Mouse (Mus musculus) ES-E14 (cell line): ENCODE data around the gene Map7d3. TPM values are rescaled to one million over a fixed set of nuclear protein-coding genes. Genes with fewer than 3 reads are reported as not detected.

ENCODE experiments used
- DNase-seq: peaks from one replicate; pipeline ENCODE4 v3.0.0-alpha.2; 2013; ENCODE audit warnings: low read depth, low spot score
- H3K27ac ChIP-seq: 2 replicates; pipeline ENCODE4 v1.5.1; 2012; ENCODE audit warnings: low read depth, mild to moderate bottlenecking, low read length, moderate library complexity, mixed read lengths; ENCODE audit not compliant: poor library complexity, insufficient read depth, severe bottlenecking
- H3K36me3 ChIP-seq: 2 replicates; pipeline ENCODE4 v1.6.1; 2012; ENCODE audit warnings: mild to moderate bottlenecking, low read length, moderate library complexity, mixed read lengths; ENCODE audit not compliant: control insufficient read depth, poor library complexity, insufficient read depth, severe bottlenecking
- H3K4me1 ChIP-seq, 2 experiments: fragments of 150-350 bp in 1 of 2; sonication (generic) in 1 of 2; 2 replicates each; pipeline ENCODE4 v1.6.1; 2012; ENCODE audit warnings: low read length in 2 of 2, mild to moderate bottlenecking in 1 of 2, mixed read lengths in 1 of 2; ENCODE audit not compliant: control insufficient read depth in 2 of 2, insufficient read depth in 2 of 2, poor library complexity in 1 of 2
- H3K4me3 ChIP-seq, 2 experiments: fragments of 150-350 bp in 1 of 2; sonication (generic) in 1 of 2; 2 replicates each; pipeline ENCODE4 v1.5.1; 2012; ENCODE audit warnings: low read length in 2 of 2, low read depth in 1 of 2, mild to moderate bottlenecking in 1 of 2, mixed read lengths in 1 of 2; ENCODE audit not compliant: insufficient read depth in 1 of 2, poor library complexity in 1 of 2, severe bottlenecking in 1 of 2
- H3K9ac ChIP-seq: 2 replicates; pipeline ENCODE4 v1.6.1; 2012; ENCODE audit warnings: low read depth, mild to moderate bottlenecking, low read length, mixed read lengths; ENCODE audit not compliant: poor library complexity, insufficient read depth, severe bottlenecking
- H3K9me3 ChIP-seq: fragments of 150-350 bp; sonication (generic); 2 replicates; pipeline ENCODE4 v1.6.1; 2012; ENCODE audit warnings: low read depth, mild to moderate bottlenecking, low read length; ENCODE audit not compliant: control insufficient read depth, insufficient read depth
- CHD2 ChIP-seq: IDR thresholded peaks from 2 replicates; pipeline ENCODE4 v1.6.1; 2014; ENCODE audit warnings: mild to moderate bottlenecking, low read depth, low read length, inconsistent platforms
- HCFC1 ChIP-seq: IDR thresholded peaks from 2 replicates; pipeline ENCODE4 v1.6.1; 2012; ENCODE audit warnings: low read length, inconsistent platforms, borderline replicate concordance; ENCODE audit not compliant: insufficient read depth
- MAFK ChIP-seq: IDR thresholded peaks from 2 replicates; pipeline ENCODE4 v1.6.1; 2014; ENCODE audit warnings: mild to moderate bottlenecking, low read depth, low read length, inconsistent platforms; ENCODE audit not compliant: insufficient read depth
- ZC3H11A ChIP-seq: IDR thresholded peaks from 2 replicates; pipeline ENCODE4 v1.6.1; 2012; ENCODE audit warnings: low read depth, mild to moderate bottlenecking, inconsistent platforms, low read length, borderline replicate concordance
- ZNF384 ChIP-seq: IDR thresholded peaks from 2 replicates; pipeline ENCODE4 v1.6.1; 2012; ENCODE audit warnings: low read depth, low read length, inconsistent platforms
- in situ Hi-C, 2 experiments: fragments of 600-800 bp; cut with MboI; formaldehyde crosslinking; loops; one replicate each; pipeline ENCODE4 v1.15.1; 2025; ENCODE audit warnings: low sequenced_read_pairs in 2 of 2, inconsistent platforms in 1 of 2; ENCODE audit not compliant: unreplicated experiment in 2 of 2
- total RNA-seq: library from RNA; depleted of rRNA; stranded (reverse); fragments of 300-350 nt; gene quantifications from 2 replicates; pipeline ENCODE4 v1.2.3, GENCODE M21; 2012

The Map7d3 gene
- total RNA-seq, 1 experiment, result 2.8 TPM

DNA sequence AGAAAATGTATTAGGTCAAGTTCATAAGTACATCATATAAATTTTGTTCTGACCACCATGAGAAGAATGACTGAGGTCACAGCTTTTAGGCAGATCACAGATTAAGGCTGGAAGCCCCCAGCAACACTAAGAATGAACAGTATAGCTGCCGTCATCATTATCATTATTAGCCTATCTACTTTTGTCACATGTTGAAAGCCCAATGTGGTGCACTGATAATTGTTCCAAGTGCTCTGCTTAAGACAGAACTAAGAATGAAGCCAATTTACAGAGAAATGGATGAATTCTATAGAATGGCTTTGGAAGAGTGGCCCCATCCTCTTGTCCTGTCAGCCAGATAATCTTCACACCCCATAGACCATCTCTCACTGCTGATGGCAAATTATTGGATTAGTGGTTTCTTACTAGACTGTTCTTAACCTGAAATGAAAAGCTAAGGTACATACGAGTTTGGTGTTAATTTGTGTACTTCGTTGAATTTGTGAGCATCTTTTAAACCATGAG is 61.8 kb downstream of the Map7d3 start:
- Histone ChIP-seq H3K36me3 (no peaks in the 10 kb centered on the region), H3K4me3 (no peak overlapping the region), H3K9ac (no peak overlapping the region), H3K4me1 (no peaks in the 10 kb centered on the region), H3K9me3 (no peaks in the 10 kb centered on the region), H3K27ac (no peak overlapping the region)
- in situ Hi-C loops, result no loop called here
- no peak for TF ChIP-seq CHD2
- TF ChIP-seq MAFK, result no peak
- no peak for TF ChIP-seq ZNF384
- no peak for TF ChIP-seq ZC3H11A
- no peak for TF ChIP-seq HCFC1
- DNase-seq, result no peak

DNA sequence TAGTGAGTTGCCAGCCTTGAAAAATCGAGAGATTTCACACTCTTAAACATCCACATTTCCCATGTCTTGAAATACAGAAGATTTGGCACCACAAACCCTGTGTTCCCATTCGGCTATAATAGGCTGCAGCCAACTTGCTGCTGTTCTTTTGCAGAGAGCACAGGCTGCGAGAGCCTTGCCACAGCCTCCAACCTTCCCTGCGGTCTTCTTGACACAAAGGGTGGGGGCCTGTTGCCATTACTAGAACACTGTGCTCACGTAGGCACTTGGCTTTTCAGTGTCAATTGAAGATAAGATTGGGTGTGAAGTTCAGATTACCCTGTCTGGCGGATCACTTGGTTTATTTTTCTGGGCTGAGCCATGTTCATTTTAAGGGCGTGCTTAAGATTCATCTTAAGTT is 65.8 kb downstream of the Map7d3 start:
- Histone ChIP-seq H3K4me3 (no peak overlapping the region), H3K27ac (no peak overlapping the region), H3K36me3 (no peaks in the 10 kb centered on the region), H3K4me1 (no peaks in the 10 kb centered on the region), H3K9ac (no peak overlapping the region), H3K9me3 (no peaks in the 10 kb centered on the region)
- in situ Hi-C loops, result no loop called here
- no peak for TF ChIP-seq HCFC1
- DNase-seq, result no peak

DNA sequence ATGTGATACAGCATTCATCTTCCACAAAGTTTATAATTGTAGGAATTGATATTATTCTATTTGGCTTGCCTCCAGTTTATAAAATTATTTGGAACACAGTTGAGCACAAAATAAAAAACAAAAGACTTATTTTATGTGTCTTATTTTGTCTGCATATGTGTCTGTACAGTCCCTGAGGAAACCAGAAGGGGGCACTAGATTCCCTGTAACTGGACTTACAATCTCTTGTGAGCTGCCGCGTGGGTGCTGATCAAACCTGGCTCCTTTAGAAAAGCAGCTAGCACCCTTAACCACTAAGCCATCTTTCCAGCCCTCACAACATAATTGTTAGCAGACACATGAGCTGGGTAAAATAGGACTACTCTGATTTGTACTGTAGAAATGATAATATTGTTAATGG is 66.5 kb downstream of the Map7d3 start:
- in situ Hi-C loops, result no loop called here
- H3K36me3 ChIP-seq, result no peaks in the 10 kb centered on the region
- no peak for DNase-seq
- no peak overlapping the region for H3K27ac ChIP-seq
- no peaks in the 10 kb centered on the region for H3K4me1 ChIP-seq
- no peak overlapping the region for H3K9ac ChIP-seq
- H3K9me3 ChIP-seq, result no peaks in the 10 kb centered on the region
- no peak overlapping the region for H3K4me3 ChIP-seq
- TF ChIP-seq HCFC1, result no peak
- no peak; the same call in 1 of the 2 replicates for TF ChIP-seq ZC3H11A
- no peak for TF ChIP-seq ZNF384
- no peak for TF ChIP-seq MAFK
- TF ChIP-seq CHD2, result no peak

DNA sequence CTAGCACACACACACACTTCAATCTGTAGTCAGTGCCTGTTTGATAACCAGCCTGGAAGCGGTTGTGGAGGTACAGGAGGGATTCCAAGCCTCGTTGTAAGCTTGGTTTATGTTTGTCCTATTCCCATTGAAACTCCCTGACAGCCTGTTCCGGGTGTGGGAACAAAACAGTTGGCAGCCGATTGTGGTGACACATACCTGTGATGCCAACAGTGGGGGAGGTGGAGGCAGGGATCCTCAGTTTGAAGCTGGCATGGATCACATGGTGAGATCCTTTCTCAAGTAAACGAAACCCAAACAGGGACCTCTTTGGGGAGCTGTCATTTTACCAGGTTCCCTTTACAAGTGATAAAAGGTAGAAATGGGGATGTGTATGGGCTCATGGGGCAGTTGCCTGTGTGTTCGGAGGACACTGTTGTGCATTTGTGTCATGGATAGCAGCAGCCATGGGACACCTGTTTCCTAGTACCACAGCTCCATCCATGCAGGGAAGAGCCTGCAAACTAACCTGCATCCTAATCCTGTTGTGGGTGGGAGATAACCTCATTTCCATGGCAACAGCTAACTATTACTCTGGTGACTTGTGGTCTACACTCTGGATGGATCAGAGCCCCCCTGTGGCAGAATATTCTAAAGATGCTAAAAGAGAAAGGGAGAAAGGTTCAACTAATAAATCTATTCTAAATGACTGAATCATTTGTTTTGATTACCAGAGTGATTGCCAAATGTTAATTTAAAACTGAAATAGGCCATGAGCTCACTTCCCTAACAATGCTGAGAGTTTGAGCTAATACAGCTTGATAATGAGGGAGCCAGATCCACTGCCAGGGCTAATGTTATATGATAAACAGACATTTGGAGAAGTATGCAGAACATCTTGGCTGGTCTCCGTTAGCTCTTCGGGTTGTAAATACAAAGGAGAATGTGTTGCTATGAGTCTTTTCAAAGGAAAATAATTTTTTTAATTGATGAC is 68.5 kb downstream of the Map7d3 start:
- in situ Hi-C loops, result no loop called here
- DNase-seq, result no peak
- no peaks in the 10 kb centered on the region for H3K4me1 ChIP-seq
- H3K9me3 ChIP-seq, result no peaks in the 10 kb centered on the region
- no peak overlapping the region for H3K27ac ChIP-seq
- H3K36me3 ChIP-seq, result no peaks in the 10 kb centered on the region
- no peak overlapping the region for H3K4me3 ChIP-seq
- H3K9ac ChIP-seq, result no peak overlapping the region
- TF ChIP-seq CHD2 (no peak), ZC3H11A (no peak), HCFC1 (no peak), ZNF384 (no peak), MAFK (no peak)
